Mouse (Mus musculus): ENCODE results near the gene Hist1h3d.
A peak's percentile ranks its signal among the peaks of the same experiment; 100 is the strongest.
"Not testable (repeated sequence)": the region's sequence is repeated elsewhere in the genome, so short reads cannot be mapped to it uniquely, and the experiment has no call there.

Gene Hist1h3d

GRCm38 (mm10) chr13:23585029-23585441, 9.5 kb downstream of the Hist1h3d start:
- peak; percentile 84 for DNase-seq (ENCODE audit: low read depth, low spot score)

GRCm38 (mm10) chr13:23585442-23586098, 10.0 kb downstream of the Hist1h3d start:
- peak; percentile 91 for DNase-seq (ENCODE audit: low read depth, low spot score)

- DNase-seq (ENCODE audit: low read depth, low spot score): peak; percentile 46
Measured at GRCm38 (mm10) chr13:23586099-23586939, 10.8 kb downstream of the Hist1h3d start.

GRCm38 (mm10) chr13:23586940-23587225, 11.3 kb downstream of the Hist1h3d start:
- no peak for DNase-seq (ENCODE audit: low read depth, low spot score)

- DNase-seq (ENCODE audit: low read depth, low spot score): no peak
Measured at GRCm38 (mm10) chr13:23591206-23591605, 15.6 kb downstream of the Hist1h3d start.

- DNase-seq (ENCODE audit: low read depth, low spot score): not testable (repeated sequence)
Measured at GRCm38 (mm10) chr13:23591886-23592285, 16.3 kb downstream of the Hist1h3d start.

GRCm38 (mm10) chr13:23592614-23593013, 17.1 kb downstream of the Hist1h3d start:
- no peak for DNase-seq (ENCODE audit: low read depth, low spot score)

- peak; percentile 28 for DNase-seq (ENCODE audit: low read depth, low spot score)
Measured at GRCm38 (mm10) chr13:23593051-23593770, 17.6 kb downstream of the Hist1h3d start.

GRCm38 (mm10) chr13:23595185-23595584, 19.6 kb downstream of the Hist1h3d start:
- no peak for DNase-seq (ENCODE audit: low read depth, low spot score)

GRCm38 (mm10) chr13:23595622-23596372, 20.2 kb downstream of the Hist1h3d start:
- no peak for DNase-seq (ENCODE audit: low read depth, low spot score)

GRCm38 (mm10) chr13:23597957-23598356, 22.4 kb downstream of the Hist1h3d start:
- peak; percentile 83 for DNase-seq (ENCODE audit: low read depth, low spot score)

- no peak for DNase-seq (ENCODE audit: low read depth, low spot score)
Measured at GRCm38 (mm10) chr13:23603182-23603699, 27.7 kb downstream of the Hist1h3d start.

- DNase-seq (ENCODE audit: low read depth, low spot score): no peak
Measured at GRCm38 (mm10) chr13:23604452-23604851, 28.9 kb downstream of the Hist1h3d start.

- no peak for DNase-seq (ENCODE audit: low read depth, low spot score)
Measured at GRCm38 (mm10) chr13:23605052-23605451, 29.5 kb downstream of the Hist1h3d start.

GRCm38 (mm10) chr13:23609209-23609608, 33.6 kb downstream of the Hist1h3d start:
- no peak for DNase-seq (ENCODE audit: low read depth, low spot score)

GRCm38 (mm10) chr13:23609844-23610243, 34.3 kb downstream of the Hist1h3d start:
- no peak for DNase-seq (ENCODE audit: low read depth, low spot score)

- DNase-seq (ENCODE audit: low read depth, low spot score): no peak
Measured at GRCm38 (mm10) chr13:23610393-23610792, 34.8 kb downstream of the Hist1h3d start.

GRCm38 (mm10) chr13:23611638-23612037, 36.1 kb downstream of the Hist1h3d start:
- DNase-seq (ENCODE audit: low read depth, low spot score): no peak

- no peak for DNase-seq (ENCODE audit: low read depth, low spot score)
Measured at GRCm38 (mm10) chr13:23620056-23620732, 44.6 kb downstream of the Hist1h3d start.

GRCm38 (mm10) chr13:23620733-23621531, 45.4 kb downstream of the Hist1h3d start, which contains the start of gene Hist1h2be:
Hist1h2be (minus strand) TSS chr13:23621124.
- peak; percentile 94 for DNase-seq (ENCODE audit: low read depth, low spot score)

Measured in CD4-positive helper T cell, adult 2 months (primary cell).